Mouse (Mus musculus): ENCODE data around the gene Cmtm7. TPM values are rescaled to one million over a fixed set of nuclear protein-coding genes. Genes with fewer than 3 reads are reported as not detected.

The Cmtm7 gene
- polyA plus RNA-seq, 1 experiment from 2014 or later, result 25.6 TPM

Other genes with a start within 250 kb of the Cmtm7 start
- gene Trim71, start 217.5 kb downstream of the Cmtm7 start, polyA plus RNA-seq (2014; fragmentation: Nextera tagmentation; extraction: Ambion mirVana), result 0.04 and 0.05 TPM in 2 replicates
- gene Cnot10, start 141.7 kb downstream of the Cmtm7 start, polyA plus RNA-seq (2014; fragmentation: Nextera tagmentation; extraction: Ambion mirVana), result 54.6 and 55.1 TPM in 2 replicates
- gene Dync1li1, start 93.1 kb downstream of the Cmtm7 start, polyA plus RNA-seq (2014; fragmentation: Nextera tagmentation; extraction: Ambion mirVana), result 66.8 and 71.7 TPM in 2 replicates
- gene Cmtm6, start 50.7 kb downstream of the Cmtm7 start, polyA plus RNA-seq (2014; fragmentation: Nextera tagmentation; extraction: Ambion mirVana), result 23.9 and 26.1 TPM in 2 replicates
- 8.7 and 9.5 TPM in 2 replicates for gene Cmtm8, start 62.3 kb upstream of the Cmtm7 start, polyA plus RNA-seq (2014; fragmentation: Nextera tagmentation; extraction: Ambion mirVana)
- gene Gpd1l, start 152.1 kb upstream of the Cmtm7 start, polyA plus RNA-seq (2014; fragmentation: Nextera tagmentation; extraction: Ambion mirVana), result 10.6 and 14.1 TPM in 2 replicates
- 1.4 and 1.7 TPM in 2 replicates for gene Osbpl10, start 196.7 kb upstream of the Cmtm7 start, polyA plus RNA-seq (2014; fragmentation: Nextera tagmentation; extraction: Ambion mirVana)
- gene Rps27rt, start 200.9 kb upstream of the Cmtm7 start, polyA plus RNA-seq (2014; fragmentation: Nextera tagmentation; extraction: Ambion mirVana), result 270 and 313 TPM in 2 replicates

All from forebrain, embryonic 14.5 days (tissue).